Mouse (Mus musculus): ENCODE results near the gene Urod. TPM values are rescaled to one million over a fixed set of nuclear protein-coding genes. Genes with fewer than 3 reads are reported as not detected.

Urod gene
- polyA plus RNA-seq, 1 experiment = 54.6 TPM

DNA sequence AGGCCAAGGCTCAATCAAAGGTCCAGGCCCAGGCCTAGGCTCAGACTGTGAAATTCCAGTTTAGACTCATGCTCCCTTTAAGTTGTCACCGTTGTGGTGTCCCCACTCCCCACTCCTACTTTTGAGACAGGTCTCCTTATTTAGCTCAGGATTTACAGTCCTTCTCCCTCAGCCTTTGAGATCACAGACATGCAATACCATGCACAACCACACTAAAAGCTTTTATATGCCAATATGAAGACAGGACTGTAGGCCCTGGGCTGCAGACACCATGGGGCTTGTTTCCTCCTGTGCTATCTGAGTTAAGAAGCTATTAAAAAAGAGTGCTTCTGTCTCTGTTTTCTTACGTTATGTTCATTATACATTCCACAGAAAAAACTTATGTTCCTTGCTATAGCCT, 23.5 kb upstream of the Urod start:
- no peak overlapping the region for H3K4me3 ChIP-seq (ENCODE audit: insufficient read depth, low read length)
- H3K27ac ChIP-seq (ENCODE audit: insufficient read depth, low read length) = no peak overlapping the region
- no peak for TF ChIP-seq CTCF (IDR thresholded peaks at IDR 0.05; ENCODE audit: borderline replicate concordance, insufficient read depth, low read length)
- no peak for TF ChIP-seq POLR2A (IDR thresholded peaks at IDR 0.05; ENCODE audit: low read depth, low read length)
- H3K4me1 ChIP-seq (ENCODE audit: control insufficient read depth, insufficient read depth, low read length) = peaks cover 4% of the 10 kb centered on the region; the same call in 1 of the 2 replicates

DNA sequence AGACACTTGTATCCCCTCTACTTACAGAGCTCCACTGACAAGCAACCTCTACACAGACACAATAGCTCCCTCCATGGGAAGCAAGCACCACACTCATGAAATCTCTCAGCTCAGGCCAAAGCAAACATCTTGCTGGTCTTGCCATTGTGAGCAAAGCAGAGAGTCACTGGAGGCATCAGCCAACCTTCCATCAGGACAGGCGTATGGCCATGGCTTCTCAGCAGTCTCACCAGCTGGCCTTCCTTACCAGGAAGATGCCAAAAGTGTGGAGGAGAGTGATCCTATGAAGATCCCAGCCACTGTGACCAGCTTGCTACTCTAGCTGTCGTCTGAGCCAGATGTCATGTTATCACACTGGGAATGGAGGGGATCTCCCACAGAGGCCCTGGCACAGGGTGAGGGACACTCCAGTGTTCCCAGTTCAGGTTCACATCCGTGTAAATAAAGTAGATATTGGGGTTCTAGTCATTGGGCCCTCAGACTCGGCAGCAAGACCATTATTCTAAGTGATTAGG, 20.7 kb upstream of the Urod start:
- no peaks in the 10 kb centered on the region for H3K4me1 ChIP-seq (ENCODE audit: control insufficient read depth, insufficient read depth, low read length)
- no peak overlapping the region for H3K27ac ChIP-seq (ENCODE audit: insufficient read depth, low read length)
- TF ChIP-seq POLR2A (IDR thresholded peaks at IDR 0.05; ENCODE audit: low read depth, low read length) = no peak
- no peak for TF ChIP-seq CTCF (IDR thresholded peaks at IDR 0.05; ENCODE audit: borderline replicate concordance, insufficient read depth, low read length)
- H3K4me3 ChIP-seq (ENCODE audit: insufficient read depth, low read length) = no peak overlapping the region

DNA sequence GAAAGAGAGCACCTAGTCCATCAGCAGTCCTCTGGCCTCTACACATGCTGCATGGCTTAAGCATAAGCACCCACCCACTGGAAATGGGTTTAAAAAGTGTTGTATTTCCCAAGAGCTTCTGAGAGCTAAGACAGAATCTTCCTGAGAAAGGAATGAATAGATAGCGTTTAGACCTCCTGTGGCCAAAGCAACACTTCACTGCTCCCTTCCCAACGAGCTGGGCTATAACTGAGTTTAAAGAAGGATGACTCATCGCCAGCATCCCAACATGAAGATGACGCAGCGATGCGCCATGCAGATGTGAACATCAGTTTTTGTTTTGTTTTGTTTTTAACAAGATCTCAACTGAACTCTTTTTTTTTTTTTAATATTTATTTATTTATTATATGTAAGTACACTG, 19.4 kb upstream of the Urod start:
- H3K4me1 ChIP-seq (ENCODE audit: control insufficient read depth, insufficient read depth, low read length) = no peaks in the 10 kb centered on the region
- no peak for TF ChIP-seq POLR2A (IDR thresholded peaks at IDR 0.05; ENCODE audit: low read depth, low read length)
- TF ChIP-seq CTCF (IDR thresholded peaks at IDR 0.05; ENCODE audit: borderline replicate concordance, insufficient read depth, low read length) = no peak
- H3K27ac ChIP-seq (ENCODE audit: insufficient read depth, low read length) = no peak overlapping the region
- H3K4me3 ChIP-seq (ENCODE audit: insufficient read depth, low read length) = no peak overlapping the region

DNA sequence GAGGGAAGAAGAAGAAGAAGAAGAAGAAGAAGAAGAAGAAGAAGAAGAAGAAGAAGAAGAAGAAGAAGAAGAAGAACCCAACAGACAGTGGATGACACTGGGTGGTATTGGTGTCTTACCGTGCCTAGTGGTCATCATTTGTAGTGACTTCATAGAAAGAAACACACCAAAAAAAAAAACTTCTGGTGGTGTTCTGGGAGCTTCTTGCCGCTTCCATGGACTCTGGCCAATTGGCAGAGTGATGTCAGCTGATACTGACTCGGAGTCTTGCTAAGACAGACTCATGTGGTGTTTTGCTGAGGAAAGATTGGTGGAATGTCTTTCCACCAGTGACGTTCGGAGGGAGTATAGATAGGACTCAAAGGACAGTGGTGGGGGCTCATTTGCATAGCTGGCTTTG, 16.0 kb upstream of the Urod start:
- Histone ChIP-seq H3K4me1 (ENCODE audit: control insufficient read depth, insufficient read depth, low read length) (0 out of 2 replicates have a peak, but pooled peaks cover 2% of the 10 kb centered on the region), H3K27ac (ENCODE audit: insufficient read depth, low read length) (no peak overlapping the region), H3K4me3 (ENCODE audit: insufficient read depth, low read length) (no peak overlapping the region)
- no peak for TF ChIP-seq POLR2A (IDR thresholded peaks at IDR 0.05; ENCODE audit: low read depth, low read length)
- no peak for TF ChIP-seq CTCF (IDR thresholded peaks at IDR 0.05; ENCODE audit: borderline replicate concordance, insufficient read depth, low read length)

DNA sequence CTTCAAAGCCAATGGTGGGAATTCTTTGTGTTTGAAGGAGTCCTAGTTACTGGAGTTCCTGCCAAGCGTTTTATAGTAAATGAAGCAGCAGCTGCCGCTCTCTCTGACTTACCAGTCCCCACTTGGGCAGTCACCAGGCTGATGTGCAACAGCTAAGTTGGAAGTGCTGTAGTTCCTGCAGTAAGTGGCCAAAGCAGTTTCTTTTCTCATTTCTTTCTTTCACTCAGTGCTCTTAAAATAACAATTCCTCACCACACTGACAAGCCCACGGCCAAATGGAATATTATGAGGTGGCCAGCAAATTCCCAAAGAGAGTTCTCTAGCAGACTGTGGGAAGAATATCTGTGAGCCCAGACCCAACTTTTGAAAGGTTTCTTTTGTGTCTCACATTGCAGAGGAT, 12.8 kb upstream of the Urod start:
- TF ChIP-seq POLR2A (IDR thresholded peaks at IDR 0.05; ENCODE audit: low read depth, low read length) (no peak), CTCF (IDR thresholded peaks at IDR 0.05; ENCODE audit: borderline replicate concordance, insufficient read depth, low read length) (no peak)
- Histone ChIP-seq H3K4me3 (ENCODE audit: insufficient read depth, low read length) (no peak overlapping the region), H3K27ac (ENCODE audit: insufficient read depth, low read length) (peak overlapping the region; percentile 49; the same call in 1 of the 2 replicates), H3K4me1 (ENCODE audit: control insufficient read depth, insufficient read depth, low read length) (0 out of 2 replicates have a peak, but pooled peaks cover 2% of the 10 kb centered on the region)

DNA sequence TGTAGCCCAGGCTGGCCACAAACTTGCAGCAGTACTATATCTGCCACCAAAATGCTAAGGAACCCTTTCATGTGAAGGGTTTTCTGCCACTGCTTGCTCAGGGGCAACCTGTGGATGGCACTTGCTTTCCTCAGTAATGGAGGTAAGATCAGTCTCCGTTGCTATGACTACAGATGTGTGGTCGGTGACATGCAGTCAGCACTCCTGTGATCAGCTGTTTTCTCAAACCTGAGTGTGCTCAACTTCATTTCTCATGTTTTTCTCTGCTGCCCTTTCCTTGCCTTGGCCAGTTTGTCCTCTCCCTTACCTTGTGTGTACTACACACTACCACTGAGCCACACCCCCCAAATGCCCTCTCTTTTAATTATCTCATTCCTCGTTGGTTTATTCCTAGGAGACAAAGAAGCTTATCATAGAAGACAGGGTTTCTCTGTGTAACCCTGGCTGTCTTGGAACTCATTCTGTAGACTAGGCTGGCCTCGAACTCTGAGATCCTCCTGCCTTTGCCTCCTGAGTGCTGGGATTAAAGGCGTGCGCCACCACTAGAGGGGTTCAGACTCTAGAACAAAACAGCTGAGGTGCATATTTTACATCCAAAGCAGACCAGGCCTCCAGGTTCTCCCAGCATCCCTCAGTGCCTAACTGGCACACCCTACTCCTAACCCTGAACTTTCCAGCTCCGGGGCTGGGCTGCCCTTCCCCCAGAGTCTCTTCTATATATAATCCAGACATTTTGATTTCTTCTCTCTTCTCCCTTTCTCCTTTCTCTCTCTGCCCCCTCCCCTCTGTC, 11.6 kb upstream of the Urod start:
- TF ChIP-seq CTCF (IDR thresholded peaks at IDR 0.05; ENCODE audit: borderline replicate concordance, insufficient read depth, low read length) = no peak
- no peak for TF ChIP-seq POLR2A (IDR thresholded peaks at IDR 0.05; ENCODE audit: low read depth, low read length)
- Histone ChIP-seq H3K4me1 (ENCODE audit: control insufficient read depth, insufficient read depth, low read length) (0 out of 2 replicates have a peak, but pooled peaks cover 2% of the 10 kb centered on the region), H3K27ac (ENCODE audit: insufficient read depth, low read length) (no peak overlapping the region), H3K4me3 (ENCODE audit: insufficient read depth, low read length) (no peak overlapping the region)

DNA sequence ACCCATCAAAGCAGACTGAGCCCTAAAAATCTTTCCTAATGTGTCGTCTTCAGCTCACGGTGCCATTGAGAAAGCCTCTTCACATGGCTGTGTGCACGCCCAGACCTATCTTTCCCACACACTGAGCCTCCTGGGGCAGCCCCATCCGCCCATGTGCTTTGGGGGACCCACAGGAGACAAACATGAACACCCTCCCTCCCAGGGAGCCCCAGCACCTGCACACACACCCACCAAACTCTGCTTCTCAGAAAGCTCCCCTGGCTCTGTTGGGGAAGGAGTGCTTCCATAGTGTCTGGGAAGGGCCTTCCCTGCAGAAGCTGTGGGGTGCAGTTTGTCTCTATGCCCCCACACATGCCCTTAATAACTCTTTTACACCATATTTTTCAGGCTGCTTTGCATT, 10.4 kb upstream of the Urod start:
- Histone ChIP-seq H3K27ac (ENCODE audit: insufficient read depth, low read length) (no peak overlapping the region), H3K4me3 (ENCODE audit: insufficient read depth, low read length) (no peak overlapping the region), H3K4me1 (ENCODE audit: control insufficient read depth, insufficient read depth, low read length) (0 out of 2 replicates have a peak, but pooled peaks cover 2% of the 10 kb centered on the region)
- TF ChIP-seq POLR2A (IDR thresholded peaks at IDR 0.05; ENCODE audit: low read depth, low read length) = no peak
- no peak for TF ChIP-seq CTCF (IDR thresholded peaks at IDR 0.05; ENCODE audit: borderline replicate concordance, insufficient read depth, low read length)

DNA sequence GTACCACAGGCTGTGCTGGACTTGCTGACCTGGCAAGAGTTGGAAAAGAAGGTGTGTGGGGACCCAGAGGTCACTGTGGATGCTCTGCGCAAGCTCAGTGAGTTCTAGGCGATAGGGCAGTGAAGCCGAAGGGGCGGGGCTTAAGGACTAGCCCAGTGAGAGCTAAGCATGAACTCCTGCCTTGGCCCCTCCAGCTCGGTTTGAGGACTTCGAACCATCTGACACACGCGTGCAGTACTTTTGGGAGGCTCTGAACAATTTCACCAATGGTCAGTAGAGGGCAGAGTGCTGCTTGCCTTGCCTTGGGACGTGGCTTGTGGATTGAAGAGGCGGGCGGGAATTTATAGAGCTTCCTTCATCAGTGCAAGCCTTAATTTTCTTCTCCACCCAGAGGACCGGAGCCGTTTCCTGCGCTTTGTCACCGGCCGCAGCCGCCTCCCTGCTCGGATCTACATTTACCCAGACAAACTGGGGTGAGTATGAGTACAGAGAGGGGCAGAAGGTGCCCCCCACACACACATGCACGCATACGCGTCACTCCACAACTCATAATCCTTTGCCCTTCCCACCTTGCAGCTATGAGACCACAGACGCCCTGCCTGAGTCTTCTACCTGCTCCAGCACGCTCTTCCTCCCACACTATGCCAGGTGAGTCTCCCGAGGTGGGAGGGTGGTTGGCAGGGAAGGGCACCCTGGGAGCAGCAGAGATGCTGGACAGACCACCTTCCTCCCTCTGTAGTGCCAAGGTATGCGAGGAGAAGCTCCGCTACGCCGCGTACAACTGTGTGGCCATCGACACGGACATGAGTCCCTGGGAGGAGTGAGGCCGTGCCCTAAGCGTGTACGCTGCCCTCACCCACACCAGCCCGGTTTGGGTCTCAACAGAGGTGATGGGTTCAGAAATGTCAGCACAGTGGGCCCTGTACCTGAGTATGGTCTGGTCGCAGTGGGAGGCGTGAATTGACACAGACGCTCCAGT, 8.6 kb upstream of the Urod start:
- H3K4me1 ChIP-seq (ENCODE audit: control insufficient read depth, insufficient read depth, low read length) = 0 out of 2 replicates have a peak, but pooled peaks cover 2% of the 10 kb centered on the region
- no peak overlapping the region for H3K4me3 ChIP-seq (ENCODE audit: insufficient read depth, low read length)
- H3K27ac ChIP-seq (ENCODE audit: insufficient read depth, low read length) = no peak overlapping the region
- peak; percentile 87 for TF ChIP-seq CTCF (IDR thresholded peaks at IDR 0.05; ENCODE audit: borderline replicate concordance, insufficient read depth, low read length)
- no peak for TF ChIP-seq POLR2A (IDR thresholded peaks at IDR 0.05; ENCODE audit: low read depth, low read length)

DNA sequence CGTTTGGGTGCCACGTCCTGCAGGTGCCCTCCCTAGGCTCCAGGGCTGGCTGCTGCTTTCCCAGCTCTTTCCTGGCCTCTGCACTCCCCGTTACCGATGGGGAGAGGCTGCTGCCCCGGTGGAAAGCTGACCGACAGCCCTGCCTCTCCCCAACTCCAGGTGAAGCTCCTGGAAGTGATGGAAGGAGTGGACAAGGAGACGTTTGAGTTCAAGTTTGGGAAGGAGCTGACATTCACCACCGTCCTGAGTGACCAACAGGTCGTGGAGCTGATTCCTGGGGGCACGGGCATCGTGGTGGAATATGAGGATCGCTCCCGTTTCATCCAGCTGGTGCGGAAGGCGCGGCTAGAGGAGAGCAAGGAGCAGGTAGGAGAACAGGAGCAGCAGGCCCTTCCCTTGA, 7.7 kb upstream of the Urod start:
- TF ChIP-seq POLR2A (IDR thresholded peaks at IDR 0.05; ENCODE audit: low read depth, low read length) = no peak
- Histone ChIP-seq H3K4me3 (ENCODE audit: insufficient read depth, low read length) (no peak overlapping the region), H3K4me1 (ENCODE audit: control insufficient read depth, insufficient read depth, low read length) (no peaks in the 10 kb centered on the region), H3K27ac (ENCODE audit: insufficient read depth, low read length) (no peak overlapping the region)

Measured in embryonic fibroblast, embryonic 13.5 days (primary cell).